ENCODE assay signal across 10 mouse cellular contexts in the genomic region with DNA sequence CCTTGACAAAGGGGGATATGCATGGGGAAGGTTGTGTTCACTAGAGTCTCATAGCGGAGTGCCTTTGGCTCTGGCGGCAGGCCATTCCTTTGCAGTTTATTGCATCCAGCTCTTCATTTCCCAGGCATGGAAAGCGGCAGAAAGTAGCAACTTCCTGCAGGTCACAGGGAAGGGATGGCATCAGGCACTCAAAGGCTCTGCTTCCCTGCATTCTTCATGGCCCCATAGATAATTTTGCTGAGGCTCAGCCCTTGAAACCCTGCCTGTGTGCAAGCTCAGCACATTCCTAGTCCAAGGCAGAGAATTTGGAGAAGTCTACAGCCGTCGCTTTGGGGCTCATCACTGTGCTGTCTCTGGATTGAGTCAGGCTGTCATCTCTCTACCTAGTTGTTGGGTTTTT. TPM values are rescaled to one million over a fixed set of nuclear protein-coding genes. Genes with fewer than 3 reads are reported as not detected.
A peak's percentile ranks its signal among the peaks of the same experiment; 100 is the strongest.
DNase-seq lines count a peak whose midpoint lies in the region; ATAC-seq and TF ChIP-seq lines count a peak whose summit lies in the region.
"Had no signal": no experiment of that assay in that cellular context is flagged by ENCODE, and none has a peak within 500 bp of the region (broad histone marks: within the 10 kb centered on the region; RNA-seq: fewer than 3 reads in every experiment).

No protein-coding gene starts in this region.

- no peak for TF ChIP-seq CTCF in layer of hippocampus, adult 2 months (conservative IDR thresholded peaks at IDR 0.05)

- H3K4me2 ChIP-seq in embryonic facial prominence, embryonic 12.5 days (replicated peaks) = no peak overlapping the region
- no peak overlapping the region for H3K4me2 ChIP-seq in liver, embryonic 13.5 days
- H3K4me2 ChIP-seq: forebrain, embryonic 12.5 days had no signal

- H3K36me3 ChIP-seq in embryonic facial prominence, embryonic 12.5 days = peaks cover 44% of the 10 kb centered on the region
- H3K36me3 ChIP-seq in liver, embryonic 13.5 days = peaks cover 8% of the 10 kb centered on the region
- H3K36me3 ChIP-seq: forebrain, embryonic 12.5 days had no signal

- H3K27me3 ChIP-seq in embryonic facial prominence, embryonic 12.5 days = no peaks in the 10 kb centered on the region
- H3K27me3 ChIP-seq in liver, embryonic 13.5 days = no peaks in the 10 kb centered on the region
- H3K27me3 ChIP-seq: forebrain, embryonic 12.5 days had no signal

- no peak for DNase-seq in layer of hippocampus, adult 2 months (ENCODE audit: low spot score in 2 of 2)
- no peak for DNase-seq in layer of hippocampus, postnatal 25 days (ENCODE audit: extremely low spot score in 1 of 2, low spot score in 1 of 2)
- DNase-seq in brain, adult 2 months (ENCODE audit: low read depth, low spot score) = peak; percentile 21
- no peak for DNase-seq in liver, embryonic 13.5 days
- no peak for DNase-seq in embryo, embryonic 10.5 days (ENCODE audit: low spot score)
- no peak for DNase-seq in frontal cortex, postnatal 14 days (ENCODE audit: low spot score in 2 of 2)
- DNase-seq: retina, postnatal 1 day had no signal

- H3K4me3 ChIP-seq in layer of hippocampus, adult 2 months = no peak overlapping the region
- H3K4me3 ChIP-seq in embryonic facial prominence, embryonic 12.5 days = no peak overlapping the region
- no peak overlapping the region for H3K4me3 ChIP-seq in liver, embryonic 13.5 days (replicated peaks)
- H3K4me3 ChIP-seq: forebrain, embryonic 12.5 days had no signal

- H3K9me3 ChIP-seq in embryonic facial prominence, embryonic 12.5 days = no peaks in the 10 kb centered on the region
- no peaks in the 10 kb centered on the region for H3K9me3 ChIP-seq in liver, embryonic 13.5 days (replicated peaks)
- H3K9me3 ChIP-seq: forebrain, embryonic 12.5 days had no signal

- H3K27ac ChIP-seq in layer of hippocampus, adult 2 months = peak overlapping the region; percentile 9; the same call in 1 of the 2 replicates
- peak overlapping the region; percentile 60; the same call in 1 of the 2 replicates for H3K27ac ChIP-seq in embryonic facial prominence, embryonic 12.5 days
- peak overlapping the region; percentile 43 for H3K27ac ChIP-seq in liver, embryonic 13.5 days
- H3K27ac ChIP-seq: forebrain, embryonic 12.5 days had no signal

- peaks cover 34% of the 10 kb centered on the region for H3K4me1 ChIP-seq in embryonic facial prominence, embryonic 12.5 days
- peaks cover 42% of the 10 kb centered on the region for H3K4me1 ChIP-seq in liver, embryonic 13.5 days (replicated peaks)

- no peak overlapping the region for H3K9ac ChIP-seq in embryonic facial prominence, embryonic 12.5 days
- H3K9ac ChIP-seq in liver, embryonic 13.5 days = no peak overlapping the region
- H3K9ac ChIP-seq: forebrain, embryonic 12.5 days had no signal

- 59% methylated on average over 5 of the region's 5 CpGs for WGBS in embryonic facial prominence, embryonic 12.5 days
- 62% methylated on average over 5 of the region's 5 CpGs for WGBS in liver, embryonic 13.5 days (ENCODE audit: insufficient replicate concordance)

- no peak for ATAC-seq in embryonic facial prominence, embryonic 12.5 days (ENCODE audit: insufficient number of reproducible peaks, insufficient read depth, low FRiP score, low TSS enrichment)
- ATAC-seq in liver, embryonic 13.5 days (ENCODE audit: low read depth) = no peak
- ATAC-seq in granulocyte monocyte progenitor cell, adult 5-6 weeks (replicated peaks; ENCODE audit: poor library complexity, severe bottlenecking) = no peak

RNA-seq across cellular contexts. Expression of gene Umps, which starts 49.4 kb away (rescaled TPM):
- total RNA-seq in layer of hippocampus, adult 2 months (2021) = 10 to 100 TPM; 17.1 to 17.2 TPM
- 10 to 100 TPM; 14.3 to 16.9 TPM for total RNA-seq in layer of hippocampus, postnatal 25 days (2021)
- polyA plus RNA-seq in embryonic facial prominence, embryonic 12.5 days (2016; fragmentation: Nextera tagmentation; extraction: Ambion mirVana) = 62.6 and 63.6 TPM in 2 replicates
- 51.1 and 58.1 TPM in 2 replicates for polyA plus RNA-seq in liver, embryonic 13.5 days (2015; fragmentation: Nextera tagmentation; extraction: Ambion mirVana)
- 69.3 and 73.3 TPM in 2 replicates for total RNA-seq in granulocyte monocyte progenitor cell, adult 5-6 weeks (2014; fragmentation: Nextera tagmentation)
- 129 and 134 TPM in 2 replicates for total RNA-seq in granulocyte monocyte progenitor cell, adult 5-6 weeks (2017)

Comparison
In these comparisons a context has a peak if more than half of its experiments do, and no peak if none do; other contexts are left out.
1. H3K27ac ChIP-seq: peak in every context shown above with its lines; median percentile 60 in embryonic facial prominence, embryonic 12.5 days; 43 in liver, embryonic 13.5 days; 9 in layer of hippocampus, adult 2 months.